Mouse (Mus musculus) retina, postnatal 1 day (tissue): ENCODE measurements around the gene Hbs1l.

ENCODE experiments used
- DNase-seq: peaks from one replicate; pipeline ENCODE4 v3.0.0-alpha.2; 2012

Gene Hbs1l

GRCm38 (mm10) chr10:21410711-21411110 is 114.9 kb downstream of the Hbs1l start:
- DNase-seq: no peak

- DNase-seq: no peak
Measured at GRCm38 (mm10) chr10:21411621-21412205, 115.9 kb downstream of the Hbs1l start.

GRCm38 (mm10) chr10:21415031-21415430 is 119.3 kb downstream of the Hbs1l start:
- no peak for DNase-seq

- no peak for DNase-seq
Measured at GRCm38 (mm10) chr10:21416184-21416583, 120.4 kb downstream of the Hbs1l start.
